ENCODE assay signal across 8 mouse cellular contexts in genomic region chr11:114851269-114851607, GRCm38 (mm10). TPM values are rescaled to one million over a fixed set of nuclear protein-coding genes. Genes with fewer than 3 reads are reported as not detected.
DNase-seq lines count a peak whose midpoint lies in the region; ATAC-seq and TF ChIP-seq lines count a peak whose summit lies in the region.

No protein-coding gene starts in this region.

- peak overlapping the region; percentile 98 for H3K4me2 ChIP-seq in intestine, postnatal 0 days (replicated peaks; ENCODE audit: low read depth)
- peak overlapping the region; percentile 95 for H3K4me2 ChIP-seq in myocyte (ENCODE audit: low read depth)

- H3K27me3 ChIP-seq in Patski (no peaks in the 10 kb centered on the region), myocyte (ENCODE audit: control insufficient read depth, insufficient read depth, insufficient read length) (peaks cover 5% of the 10 kb centered on the region)
- H3K27me3 ChIP-seq in embryonic facial prominence, embryonic 10.5 days (replicated peaks; ENCODE audit: low read depth, poor library complexity, severe bottlenecking) = peaks cover 56% of the 10 kb centered on the region
- peaks cover 38% of the 10 kb centered on the region for H3K27me3 ChIP-seq in intestine, postnatal 0 days (replicated peaks; ENCODE audit: control insufficient read depth, insufficient read depth, low read length)

- H3K79me2 ChIP-seq in myocyte (ENCODE audit: control insufficient read depth, insufficient read depth) = peaks cover 9% of the 10 kb centered on the region

- H3K9me3 ChIP-seq in embryonic facial prominence, embryonic 10.5 days = no peaks in the 10 kb centered on the region
- H3K9me3 ChIP-seq in intestine, postnatal 0 days (ENCODE audit: control insufficient read depth) = no peaks in the 10 kb centered on the region

- peaks cover 9% of the 10 kb centered on the region for H3K36me3 ChIP-seq in embryonic facial prominence, embryonic 10.5 days (replicated peaks)
- H3K36me3 ChIP-seq in intestine, postnatal 0 days (ENCODE audit: control insufficient read depth, insufficient read depth) = no peaks in the 10 kb centered on the region
- no peaks in the 10 kb centered on the region for H3K36me3 ChIP-seq in myocyte (ENCODE audit: control insufficient read depth, insufficient read depth)

- peak overlapping the region; percentile 94 for H3K27ac ChIP-seq in embryonic facial prominence, embryonic 10.5 days (replicated peaks)
- H3K27ac ChIP-seq in intestine, postnatal 0 days (ENCODE audit: low read depth, low read length) = no peak overlapping the region

- CTCF ChIA-PET in Patski (lab: Charles Lee) = no interaction called here

- TF ChIP-seq CTCF in Patski (IDR thresholded peaks at IDR 0.05) = no peak
- TF ChIP-seq CTCF in intestine, postnatal 0 days (IDR thresholded peaks at IDR 0.05; ENCODE audit: low read depth) = no peak

- H3K4me3 ChIP-seq in embryonic facial prominence, embryonic 10.5 days = peak overlapping the region; percentile 88
- H3K4me3 ChIP-seq in intestine, postnatal 0 days (ENCODE audit: low read depth, low read length) = peak overlapping the region; percentile 69
- peak overlapping the region; percentile 57 for H3K4me3 ChIP-seq in myocyte

- POLR2A ChIA-PET in Patski (lab: Charles Lee) = interaction anchor here (1.2 to 6.6 kb wide), 9 partner anchors 11 to 32 kb away, joined by 4 to 64 read pairs (median 6); no protein-coding TSS in a partner anchor

- TF ChIP-seq POLR2A in myocyte (IDR thresholded peaks at IDR 0.05; ENCODE audit: insufficient read length, low read depth) = no peak

- in situ Hi-C loops in Patski (cut with MboI; ENCODE audit: low pct_unique_long_range_greater_than_20kb) = loop anchor here (5.0 kb wide), 1 partner anchor 34 kb away; no protein-coding TSS in a partner anchor

- peak; percentile 1 for ATAC-seq in Patski
- 0 out of 2 replicates have a peak, but pooled peaks have one; percentile 4 for ATAC-seq in intestine, postnatal 0 days

- under 1% methylated on average over 27 of the region's 27 CpGs for WGBS in embryonic facial prominence, embryonic 10.5 days
- under 1% methylated on average over 27 of the region's 27 CpGs for WGBS in intestine, postnatal 0 days

- peak overlapping the region; percentile 51; the same call in 1 of the 2 replicates for H3K9ac ChIP-seq in intestine, postnatal 0 days (ENCODE audit: low read depth, low read length)

- DNase-seq in kidney, adult 11 months = peak; percentile 86
- DNase-seq in kidney, postnatal 10 days = no peak
- DNase-seq in Patski (ENCODE audit: low read depth, low spot score) = no peak
- no peak for DNase-seq in embryonic facial prominence, embryonic 10.5 days (ENCODE audit: low spot score)
- no peak for DNase-seq in urinary bladder, adult 18-20 months (ENCODE audit: low spot score in 2 of 2)
- no peak for DNase-seq in embryo, embryonic 10.5 days (ENCODE audit: low spot score)

- H3ac ChIP-seq in myocyte (ENCODE audit: control insufficient read depth, insufficient read length) = peak overlapping the region; percentile 71

- H3K4me1 ChIP-seq in embryonic facial prominence, embryonic 10.5 days = peaks cover 75% of the 10 kb centered on the region
- no peaks in the 10 kb centered on the region for H3K4me1 ChIP-seq in intestine, postnatal 0 days (replicated peaks; ENCODE audit: control insufficient read depth, insufficient read depth, low read length)

TF ChIP-seq in myocyte, 11 proteins besides CTCF, POLR2A, EP300 and RAD21:
- TF ChIP-seq POLR2AphosphoS2 (IDR thresholded peaks at IDR 0.05; ENCODE audit: insufficient read length, low read depth) = peak; percentile 58
- no peak for TF ChIP-seq USF1 (IDR thresholded peaks at IDR 0.05; ENCODE audit: low read depth)

RNA-seq across cellular contexts. Expression of gene Gprc5c, which starts 0.3 kb away (rescaled TPM):
- polyA plus RNA-seq in Patski (2021) = 234 TPM
- polyA plus RNA-seq in embryonic facial prominence, embryonic 10.5 days (2016; fragmentation: Nextera tagmentation; extraction: Ambion mirVana) = 62.2 and 62.5 TPM in 2 replicates
- 2.3 and 2.8 TPM in 2 replicates for polyA plus RNA-seq in intestine, postnatal 0 days (2015; fragmentation: Nextera tagmentation; extraction: Ambion mirVana)
- polyA plus RNA-seq in myocyte (2012; fragmentation: generic; extraction: Trizol) = 172 TPM

RNA-seq across cellular contexts. Expression of gene Cd300a, which starts 38.6 kb away (rescaled TPM):
- polyA plus RNA-seq in Patski (2021) = 0.78 TPM
- polyA plus RNA-seq in embryonic facial prominence, embryonic 10.5 days (2016; fragmentation: Nextera tagmentation; extraction: Ambion mirVana) = 1.1 and 1.8 TPM in 2 replicates
- polyA plus RNA-seq in intestine, postnatal 0 days (2015; fragmentation: Nextera tagmentation; extraction: Ambion mirVana) = 2.2 and 2.3 TPM in 2 replicates
- polyA plus RNA-seq in myocyte (2012; fragmentation: generic; extraction: Trizol) = 0.40 TPM

RNA-seq across cellular contexts. Expression of gene Gpr142, which starts 52.5 kb away (rescaled TPM):
- polyA plus RNA-seq in Patski (2021) (0.12 TPM), myocyte (2012; fragmentation: generic; extraction: Trizol) (0.07 TPM)
- polyA plus RNA-seq in embryonic facial prominence, embryonic 10.5 days (2016; fragmentation: Nextera tagmentation; extraction: Ambion mirVana) = 0.18 TPM in 1 of 2 replicates, not detected in the other
- polyA plus RNA-seq in intestine, postnatal 0 days (2015; fragmentation: Nextera tagmentation; extraction: Ambion mirVana) = not detected in 2 replicates

RNA-seq across cellular contexts. Expression of gene Btbd17, which starts 55.5 kb away (rescaled TPM):
- polyA plus RNA-seq in Patski (2021) (0.45 TPM), myocyte (2012; fragmentation: generic; extraction: Trizol) (34.0 TPM)
- 10.0 and 17.0 TPM in 2 replicates for polyA plus RNA-seq in embryonic facial prominence, embryonic 10.5 days (2016; fragmentation: Nextera tagmentation; extraction: Ambion mirVana)
- 0.14 and 0.20 TPM in 2 replicates for polyA plus RNA-seq in intestine, postnatal 0 days (2015; fragmentation: Nextera tagmentation; extraction: Ambion mirVana)

Comparison
In these comparisons a context has a peak if more than half of its experiments do, and no peak if none do; other contexts are left out.
1. RNA of gene Gprc5c, which starts 0.3 kb away (polyA plus RNA-seq): 234 TPM in Patski (single experiment), 172 TPM in myocyte (single experiment) and 62.2 to 62.5 TPM in embryonic facial prominence, embryonic 10.5 days; 2.3 to 2.8 TPM in intestine, postnatal 0 days; every median in the first group is over 10 times any median in the second.
2. Peak in every context shown above with its lines, with median percentiles within 50 percentile points of each other: H3K4me3 ChIP-seq.